ENCODE assay signal across 8 mouse cellular contexts in the genomic region with DNA sequence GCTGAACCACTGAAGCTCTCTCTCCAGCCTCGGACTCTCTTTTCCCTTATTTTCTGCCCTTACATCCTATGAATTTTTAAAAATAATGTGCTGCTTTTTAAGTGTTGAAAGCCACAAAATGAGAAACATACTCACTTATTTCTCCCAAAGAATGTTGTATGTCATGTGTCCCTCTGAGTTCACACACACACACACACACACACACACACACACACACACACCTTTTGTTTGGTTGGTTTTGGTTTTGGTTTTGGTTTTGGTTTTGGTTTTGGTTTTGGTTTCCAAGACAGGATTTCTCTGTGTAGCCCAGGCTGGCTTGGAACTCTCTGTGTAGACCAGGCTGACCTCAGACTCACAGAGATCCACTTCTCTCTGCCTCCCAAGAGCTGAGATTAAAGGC.
"Had no signal": no experiment of that assay in that cellular context is flagged by ENCODE, and none has a peak within 500 bp of the region (broad histone marks: within the 10 kb centered on the region; RNA-seq: fewer than 3 reads in every experiment).

No protein-coding gene starts in this region.

- DNase-seq: liver, postnatal 0 days; lung, adult 2 months; lung, postnatal 14 days; lung, postnatal 36 days; right cerebral cortex, postnatal 14 days; thymus, adult 2 months; thymus, postnatal 25 days; thymus, postnatal 4 days had no signal
